Mouse (Mus musculus) spleen, postnatal 14 days (tissue): ENCODE data around the gene Ap2a2.
"Not testable (repeated sequence)": the region's sequence is repeated elsewhere in the genome, so short reads cannot be mapped to it uniquely, and the experiment has no call there.

Experiments used
- DNase-seq, 2 experiments: peaks; one replicate each; pipeline ENCODE4 v3.0.0; 2021 to 2022; ENCODE audit warnings: low spot score in 2 of 2

Gene Ap2a2

GRCm38 (mm10) chr7:141559726-141560325, 2.1 kb upstream of the Ap2a2 start:
- no peak for DNase-seq

DNA sequence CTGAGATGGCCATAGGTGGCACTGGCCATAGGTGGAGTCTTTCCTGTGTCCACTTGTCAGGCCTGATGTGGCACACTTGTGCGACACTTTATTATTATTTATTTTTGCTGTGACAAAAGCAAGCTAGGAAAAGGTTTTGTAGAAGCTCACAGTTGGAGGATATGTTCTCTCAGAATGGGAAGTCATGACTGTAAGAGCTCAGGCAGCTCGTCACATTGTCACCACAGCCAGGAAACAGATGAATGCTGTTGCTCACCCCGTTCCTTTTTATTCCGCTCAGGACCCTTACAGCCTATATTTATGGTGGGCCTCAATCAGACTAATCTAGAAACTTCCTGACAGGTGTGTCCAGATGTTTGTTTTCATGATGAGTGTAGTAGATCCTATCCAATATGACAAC, 1.5 kb upstream of the Ap2a2 start:
- DNase-seq, result no peak

DNA sequence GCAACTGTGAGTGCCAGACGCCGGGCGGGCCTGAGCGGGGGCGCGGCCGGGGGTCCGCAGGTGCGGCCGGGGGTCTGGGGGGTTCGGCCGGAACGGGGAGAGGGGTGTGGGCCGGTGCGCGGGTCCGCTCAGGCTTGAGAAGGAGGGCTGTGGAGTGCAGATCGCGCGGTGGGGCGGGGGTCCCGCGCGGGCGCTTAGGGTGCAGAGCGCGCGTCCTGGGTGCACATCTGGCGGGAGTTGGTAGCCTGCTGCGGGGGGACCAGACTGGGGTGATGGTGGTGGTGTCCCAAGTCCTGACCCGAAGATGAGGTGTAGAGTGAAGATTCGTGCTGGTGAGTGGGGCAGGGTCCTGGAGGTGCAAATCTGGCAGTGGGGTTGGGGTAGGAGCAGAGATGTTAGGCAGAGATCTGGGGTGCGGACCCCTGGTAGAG, 463 bp downstream of the Ap2a2 start:
- DNase-seq, result no peak

- DNase-seq, result peak in 1 of 2 experiments; percentile 12
Measured at GRCm38 (mm10) chr7:141562852-141563427, 967 bp downstream of the Ap2a2 start.

DNA sequence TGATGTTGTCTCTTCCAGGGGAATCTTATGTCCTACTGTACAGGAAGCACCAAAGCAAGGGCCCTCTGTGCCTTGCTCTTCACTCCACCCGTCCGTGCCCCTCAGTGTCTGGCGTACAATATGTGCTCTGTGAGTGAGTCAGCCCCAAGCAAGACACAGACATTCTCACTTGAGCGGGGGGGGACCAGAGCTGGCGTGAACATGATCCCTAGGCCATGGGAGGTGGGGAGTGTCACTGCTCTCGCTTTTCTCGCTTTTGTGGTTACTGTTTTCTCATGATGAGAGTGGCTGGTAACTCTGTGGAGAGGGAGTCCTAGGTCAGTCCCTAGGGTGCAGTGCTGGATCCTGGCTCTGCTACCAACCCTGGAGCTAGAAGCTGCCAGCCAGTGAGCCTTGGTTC, 2.6 kb downstream of the Ap2a2 start:
- DNase-seq, result no peak

DNA sequence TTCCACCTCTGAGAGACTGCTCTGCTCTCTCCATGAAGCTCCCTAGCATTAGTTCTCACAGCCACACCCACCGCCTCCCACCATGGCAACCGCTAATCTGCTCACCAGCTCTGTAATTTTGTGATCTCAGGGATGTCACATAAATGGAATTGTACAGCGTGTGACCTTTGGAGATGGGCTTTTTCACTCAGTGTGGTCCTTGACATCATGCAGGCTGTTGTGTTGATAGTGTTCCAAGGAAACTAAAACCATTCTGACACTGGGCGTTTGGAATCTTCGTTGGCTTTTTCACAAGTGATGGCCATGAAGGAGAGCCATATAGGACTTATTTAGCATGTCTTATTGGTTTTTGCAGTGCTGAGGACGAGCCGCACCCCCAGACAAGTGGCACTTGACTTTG, 4.6 kb downstream of the Ap2a2 start:
- DNase-seq, result no peak

- no peak for DNase-seq
Measured at GRCm38 (mm10) chr7:141569283-141569803, 7.4 kb downstream of the Ap2a2 start.

- DNase-seq, result no peak
Measured at GRCm38 (mm10) chr7:141569916-141570315, 7.9 kb downstream of the Ap2a2 start.

- no peak for DNase-seq
Measured at GRCm38 (mm10) chr7:141570625-141571295, 8.8 kb downstream of the Ap2a2 start.

DNA sequence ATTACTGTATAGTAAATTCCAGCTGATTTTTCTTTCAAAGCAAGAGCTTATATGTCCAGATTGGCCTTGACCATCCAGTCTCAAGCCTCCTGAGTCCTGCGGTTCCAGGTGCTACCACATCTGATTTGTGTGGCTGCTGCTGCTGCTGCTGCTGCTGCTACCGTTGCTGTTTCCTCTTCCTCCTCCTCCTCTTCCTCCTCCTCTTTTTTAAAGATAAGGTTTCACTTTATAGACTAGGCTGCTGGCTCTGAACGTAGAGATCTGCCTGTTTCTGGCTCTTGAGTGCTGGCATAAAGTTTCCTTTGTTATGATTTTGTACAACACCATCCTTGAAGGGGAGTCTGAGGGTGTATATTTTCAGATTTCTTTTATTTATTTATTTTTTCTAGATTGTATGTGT, 12.1 kb downstream of the Ap2a2 start:
- no peak for DNase-seq

DNA sequence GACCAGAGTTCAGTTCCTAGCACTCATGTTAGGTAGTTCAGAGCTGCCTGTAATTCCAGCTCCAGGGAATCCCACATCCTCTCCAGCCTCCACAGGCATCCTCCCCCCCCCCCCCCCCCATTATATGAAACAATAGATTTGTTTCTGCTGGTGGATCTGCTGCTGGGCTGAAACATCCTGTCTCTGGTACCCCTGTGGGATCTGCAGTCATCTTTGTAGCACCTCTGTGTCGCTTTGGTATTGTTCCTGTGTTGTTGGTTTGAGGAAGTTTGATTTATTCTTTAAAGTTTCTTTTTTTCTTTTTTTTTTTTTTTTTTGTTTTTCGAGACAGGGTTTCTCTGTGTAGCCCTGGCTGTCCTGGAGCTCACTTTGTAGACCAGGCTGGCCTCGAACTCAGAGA, 13.5 kb downstream of the Ap2a2 start:
- no peak for DNase-seq

DNA sequence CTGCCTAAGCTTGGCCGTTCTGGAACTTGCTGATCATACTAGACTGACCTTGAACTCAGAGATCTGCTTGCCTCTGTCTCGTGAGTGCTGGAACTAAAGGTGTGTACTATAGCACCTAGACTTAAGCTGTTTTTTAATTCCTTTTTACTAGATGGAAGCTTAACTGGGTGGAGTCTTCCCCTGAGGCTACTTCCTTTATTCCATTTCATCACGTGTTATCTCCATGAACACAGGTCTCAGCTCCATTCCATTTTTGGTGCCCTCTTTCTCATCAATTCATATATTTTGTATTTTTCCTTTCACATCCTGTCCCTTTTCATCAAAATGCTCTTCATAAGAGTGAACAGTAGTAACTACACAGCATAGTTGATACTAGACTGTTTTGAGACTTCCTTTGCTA, 15.8 kb downstream of the Ap2a2 start:
- no peak for DNase-seq

DNA sequence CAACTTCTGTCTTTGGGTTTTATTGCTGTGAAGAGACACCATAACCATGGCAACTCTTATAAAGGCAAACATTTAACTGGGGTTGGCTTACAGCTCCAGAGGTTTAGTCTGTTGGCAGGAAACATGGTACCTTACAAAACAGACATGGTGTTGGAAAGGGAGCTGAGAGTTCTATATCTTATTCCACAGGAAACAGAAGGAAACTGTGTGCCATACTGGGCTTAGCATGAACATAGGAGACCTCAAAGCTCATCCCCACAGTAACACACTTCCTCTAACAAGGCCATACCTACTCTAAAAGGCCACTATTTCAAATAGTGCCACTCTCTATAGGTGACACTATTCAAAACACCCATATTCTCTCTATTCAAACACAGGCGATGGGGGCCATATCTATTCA, 16.5 kb downstream of the Ap2a2 start:
- no peak for DNase-seq

DNA sequence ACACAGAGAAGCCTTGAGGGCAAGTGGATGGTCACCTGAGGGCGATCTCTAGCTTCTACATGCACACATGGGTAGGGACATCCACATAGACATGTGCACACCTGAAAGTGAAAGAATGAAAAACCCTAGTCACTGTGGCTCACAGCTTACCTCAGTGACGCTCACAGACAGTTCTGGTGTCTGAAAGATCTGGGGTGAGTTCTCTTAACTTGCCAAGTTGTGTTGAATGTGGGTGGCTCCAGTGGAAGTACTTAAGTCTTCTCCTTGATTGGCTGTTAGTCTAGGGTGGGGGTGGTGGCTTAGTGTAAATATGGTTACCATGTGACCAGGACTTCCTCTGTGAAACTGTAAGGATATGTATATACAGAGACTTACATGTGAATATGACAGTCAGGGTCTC, 17.0 kb downstream of the Ap2a2 start:
- no peak for DNase-seq

- DNase-seq, result no peak
Measured at GRCm38 (mm10) chr7:141581323-141581722, 19.4 kb downstream of the Ap2a2 start.

- DNase-seq, result no peak
Measured at GRCm38 (mm10) chr7:141584048-141584841, 22.3 kb downstream of the Ap2a2 start.

DNA sequence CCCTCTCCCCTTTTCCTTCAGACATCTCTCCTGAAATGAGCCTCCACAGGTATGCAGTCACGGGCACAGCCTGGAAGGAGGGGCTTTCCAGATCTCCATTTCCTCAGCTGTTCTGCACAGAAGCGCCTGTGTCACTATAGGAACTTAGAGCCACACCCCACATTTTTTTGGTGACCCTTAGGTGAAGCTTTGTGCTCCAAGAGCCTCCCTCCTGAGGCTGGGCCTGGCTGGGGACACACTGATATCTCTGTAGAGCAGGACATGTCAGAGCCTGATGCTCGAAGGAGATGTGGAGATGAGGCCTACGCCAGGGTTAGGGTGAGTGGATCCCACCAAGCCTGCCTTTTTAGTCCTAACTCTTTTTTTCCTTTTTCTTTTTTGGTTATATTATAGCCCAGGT, 23.3 kb downstream of the Ap2a2 start:
- peak; percentile 29 to 40 for DNase-seq

GRCm38 (mm10) chr7:141585881-141586280, 23.9 kb downstream of the Ap2a2 start:
- DNase-seq, result no peak

DNA sequence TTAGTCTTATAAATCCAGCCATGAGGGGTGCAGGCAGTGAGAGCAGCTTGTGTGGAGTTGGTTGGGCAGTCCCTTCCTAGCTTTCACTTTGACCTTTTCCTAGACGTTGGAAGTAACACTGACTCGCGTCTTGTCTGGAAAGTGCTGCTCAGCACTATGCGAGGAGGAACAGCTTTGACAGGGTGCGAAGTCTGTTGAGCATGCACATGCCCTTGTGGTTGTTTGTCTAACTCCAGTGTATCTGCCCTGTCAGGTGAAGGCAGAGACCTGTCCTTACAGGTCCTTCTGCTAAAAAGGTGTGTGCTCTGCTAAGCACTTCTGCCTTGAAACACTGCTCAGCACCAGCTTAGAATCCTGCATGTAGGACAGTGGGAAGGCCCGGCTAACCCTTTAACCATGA, 26.9 kb downstream of the Ap2a2 start:
- DNase-seq, result no peak

DNA sequence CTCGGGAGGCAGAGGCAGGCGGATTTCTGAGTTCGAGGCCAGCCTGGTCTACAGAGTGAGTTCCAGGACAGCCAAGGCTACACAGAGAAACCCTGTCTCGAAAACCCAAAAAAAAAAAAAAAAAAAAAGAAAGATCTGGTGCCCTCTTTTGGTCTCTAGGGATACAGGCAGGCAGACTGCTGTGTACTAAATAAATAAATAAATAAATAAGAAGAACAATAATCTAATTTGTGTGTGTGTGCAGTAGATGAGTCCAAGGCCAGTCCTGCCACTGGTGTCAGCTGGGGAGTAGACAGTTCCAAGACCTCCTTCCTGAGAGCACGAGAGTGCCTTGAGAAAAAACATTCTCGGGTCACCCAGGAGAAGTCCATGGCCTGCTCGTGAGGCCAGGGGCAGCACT, 28.3 kb downstream of the Ap2a2 start:
- DNase-seq, result not testable (repeated sequence)

GRCm38 (mm10) chr7:141590959-141591358, 29.0 kb downstream of the Ap2a2 start:
- no peak for DNase-seq

- DNase-seq, result no peak
Measured at GRCm38 (mm10) chr7:141592096-141592495, 30.1 kb downstream of the Ap2a2 start.
